Mouse (Mus musculus) embryonic fibroblast, embryonic 13.5 days (primary cell): ENCODE measurements around the gene Prrc2a.

Experiments used
- CTCF ChIP-seq: IDR thresholded peaks from 2 replicates; pipeline ENCODE4 v1.5.1; 2011; ENCODE audit warnings: mild to moderate bottlenecking, control low read depth, low read length, moderate library complexity, borderline replicate concordance; ENCODE audit not compliant: insufficient read depth
- POLR2A ChIP-seq: IDR thresholded peaks from 2 replicates; pipeline ENCODE4 v1.6.1; 2011; ENCODE audit warnings: low read depth, mild to moderate bottlenecking, control low read depth, low read length, moderate library complexity

- TF ChIP-seq POLR2A = no peak
- no peak for TF ChIP-seq CTCF
Observed at GRCm38 (mm10) chr17:35161421-35161820, 3.3 kb downstream of the Prrc2a start.
